Mouse (Mus musculus) CH12.LX (cell line): ENCODE results near the gene Myocos.

Source experiments
- CTCF ChIP-seq, 2 experiments: IDR thresholded peaks in 1 of 2; conservative IDR thresholded peaks in 1 of 2; 2 replicates each; pipeline ENCODE4 v1.5.1; 2011 to 2012; ENCODE audit warnings: low read depth in 2 of 2, low read length in 2 of 2, improper control_type of control experiment in 1 of 2, inconsistent platforms in 1 of 2, mild to moderate bottlenecking in 1 of 2, moderate library complexity in 1 of 2
- ELF1 ChIP-seq: IDR thresholded peaks from 2 replicates; pipeline ENCODE4 v1.6.1; 2014; ENCODE audit warnings: low read depth, mild to moderate bottlenecking, inconsistent platforms, low read length, improper control_type of control experiment
- EP300 ChIP-seq: IDR thresholded peaks from 2 replicates; pipeline ENCODE4 v1.6.1; 2011; ENCODE audit warnings: low read length, improper control_type of control experiment
- HCFC1 ChIP-seq: IDR thresholded peaks from 2 replicates; pipeline ENCODE4 v1.6.1; 2012; ENCODE audit warnings: low read depth, mild to moderate bottlenecking, inconsistent platforms, low read length, improper control_type of control experiment
- JUN ChIP-seq: IDR thresholded peaks from 2 replicates; pipeline ENCODE4 v1.6.1; 2011; ENCODE audit warnings: low read depth, mild to moderate bottlenecking, low read length, improper control_type of control experiment, moderate library complexity; ENCODE audit not compliant: insufficient read depth
- MXI1 ChIP-seq: IDR thresholded peaks from 2 replicates; pipeline ENCODE4 v1.6.1; 2011; ENCODE audit warnings: mild to moderate bottlenecking, low read depth, low read length, improper control_type of control experiment
- POLR2A ChIP-seq: IDR thresholded peaks from 2 replicates; pipeline ENCODE4 v1.6.1; 2011; ENCODE audit warnings: low read depth, mild to moderate bottlenecking, improper control_type of control experiment, low read length
- SIN3A ChIP-seq: IDR thresholded peaks from 2 replicates; pipeline ENCODE4 v1.6.1; 2012; ENCODE audit warnings: low read length, improper control_type of control experiment, inconsistent platforms
- SMC3 ChIP-seq: IDR thresholded peaks from 2 replicates; pipeline ENCODE4 v1.6.1; 2011; ENCODE audit warnings: low read depth, low read length, improper control_type of control experiment
- UBTF ChIP-seq: IDR thresholded peaks from 2 replicates; pipeline ENCODE4 v1.6.1; 2012; ENCODE audit warnings: low read depth, mild to moderate bottlenecking, inconsistent platforms, low read length, improper control_type of control experiment, moderate library complexity
- ZMIZ1 ChIP-seq: IDR thresholded peaks from 2 replicates; pipeline ENCODE4 v1.6.1; 2012; ENCODE audit warnings: low read depth, mild to moderate bottlenecking, inconsistent platforms, low read length, improper control_type of control experiment
- ZNF384 ChIP-seq: IDR thresholded peaks from 2 replicates; pipeline ENCODE4 v1.6.1; 2012; ENCODE audit warnings: low read depth, low read length, improper control_type of control experiment, inconsistent platforms

- TF ChIP-seq ZMIZ1 = no peak
- TF ChIP-seq POLR2A = no peak
- no peak for TF ChIP-seq SMC3
- no peak for TF ChIP-seq CTCF (conservative IDR thresholded peaks at IDR 0.05 in 1 of 2, IDR thresholded peaks at IDR 0.05 in 1 of 2; ENCODE audit: low read depth in 2 of 2, low read length in 2 of 2)
- no peak for TF ChIP-seq ELF1
- TF ChIP-seq UBTF = no peak
- no peak for TF ChIP-seq SIN3A
- TF ChIP-seq EP300 = no peak
- no peak for TF ChIP-seq JUN
- no peak for TF ChIP-seq ZNF384
- TF ChIP-seq HCFC1 = no peak
- TF ChIP-seq MXI1 = no peak
These were observed 18.2 kb downstream of the Myocos start for GRCm38 (mm10) chr1:162639861-162640260.
